Mouse (Mus musculus) c-Kit-positive CD71-negative TER-119-negative erythroid progenitor cells, embryonic 14.5 days (primary cell): ENCODE results near the gene Kif23.

Experiments used
- DNase-seq: peaks from one replicate; pipeline ENCODE4 v3.0.0-alpha.2; 2013; ENCODE audit warnings: low read depth

The Kif23 gene

DNA sequence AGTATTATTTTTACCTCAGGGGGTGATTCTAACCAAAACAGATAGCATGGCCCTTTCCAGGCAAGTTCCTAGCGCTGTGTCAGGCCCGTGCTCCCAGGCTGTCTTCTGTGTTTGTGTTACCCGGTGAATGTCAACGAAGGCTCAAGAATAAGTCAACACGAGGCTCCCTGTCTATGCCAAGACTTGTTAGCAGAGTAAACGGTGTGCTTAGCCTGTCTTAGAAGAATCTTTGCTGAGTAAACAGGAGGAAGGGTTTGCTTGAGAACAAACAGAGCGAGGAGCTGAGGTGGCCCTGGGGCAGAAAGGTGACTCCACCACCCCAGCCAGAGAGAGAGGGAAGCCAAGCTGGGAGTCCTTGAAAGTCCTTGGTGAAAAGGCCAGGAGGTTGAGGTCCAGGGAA is 42.4 kb downstream of the Kif23 start:
- no peak for DNase-seq

DNA sequence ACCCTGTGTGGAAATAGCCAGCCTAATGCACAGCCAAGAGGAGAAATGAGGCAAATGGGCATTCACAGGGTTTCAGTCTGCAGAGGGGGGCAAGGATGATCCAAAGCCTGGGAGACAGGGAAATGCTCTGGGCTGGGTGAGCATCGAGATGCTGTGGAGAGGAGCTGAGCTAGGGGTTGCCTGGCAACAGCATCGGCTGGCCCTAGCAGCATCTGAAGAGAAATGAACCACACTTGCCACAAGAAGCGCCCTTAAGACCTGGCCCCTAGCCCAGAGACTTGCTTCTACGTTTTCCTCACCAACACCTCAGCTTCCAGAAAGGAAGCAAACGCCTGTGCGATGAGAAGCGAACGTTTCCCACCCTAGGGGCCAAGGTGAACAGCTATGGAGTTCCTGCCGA is 44.1 kb downstream of the Kif23 start:
- DNase-seq, result no peak

DNA sequence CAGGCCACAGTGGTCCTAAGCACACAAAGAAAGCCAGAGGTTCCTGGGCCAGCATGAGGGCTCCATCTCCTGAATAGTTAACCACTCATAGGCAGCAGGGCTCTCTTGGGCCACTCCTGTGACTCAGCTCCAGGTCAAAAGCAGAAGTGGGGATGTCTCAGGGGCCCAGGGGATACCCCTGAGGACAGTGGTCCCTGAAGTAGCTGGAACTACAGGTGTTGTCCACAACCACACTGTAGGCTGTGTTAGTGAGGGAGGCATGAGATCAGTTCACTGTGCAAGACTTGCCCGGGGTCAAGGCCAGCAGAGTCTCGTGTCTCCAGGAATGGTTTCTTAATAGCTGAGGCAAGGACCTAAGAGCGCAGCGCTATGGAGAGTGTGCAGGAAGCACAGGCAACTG is 45.0 kb downstream of the Kif23 start:
- DNase-seq, result no peak

DNA sequence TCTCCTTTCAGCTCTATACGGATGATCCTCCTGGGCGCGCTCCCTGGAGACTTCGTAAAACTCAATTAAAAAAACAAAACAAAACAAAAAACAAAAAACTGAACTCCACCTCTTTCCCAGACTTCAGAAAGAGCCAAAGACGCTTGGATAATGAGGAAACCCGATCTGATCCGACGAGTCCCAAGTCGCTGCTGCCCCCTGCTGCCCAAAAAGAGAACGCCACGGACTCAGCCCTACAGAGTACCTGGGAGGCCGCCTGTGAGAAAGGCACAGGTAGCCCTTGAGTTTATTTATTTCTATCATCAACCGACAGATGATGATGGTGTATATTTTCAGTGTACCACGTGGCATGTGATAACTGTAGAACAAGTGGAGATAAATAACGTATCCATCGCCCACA is 46.8 kb downstream of the Kif23 start:
- no peak for DNase-seq

DNA sequence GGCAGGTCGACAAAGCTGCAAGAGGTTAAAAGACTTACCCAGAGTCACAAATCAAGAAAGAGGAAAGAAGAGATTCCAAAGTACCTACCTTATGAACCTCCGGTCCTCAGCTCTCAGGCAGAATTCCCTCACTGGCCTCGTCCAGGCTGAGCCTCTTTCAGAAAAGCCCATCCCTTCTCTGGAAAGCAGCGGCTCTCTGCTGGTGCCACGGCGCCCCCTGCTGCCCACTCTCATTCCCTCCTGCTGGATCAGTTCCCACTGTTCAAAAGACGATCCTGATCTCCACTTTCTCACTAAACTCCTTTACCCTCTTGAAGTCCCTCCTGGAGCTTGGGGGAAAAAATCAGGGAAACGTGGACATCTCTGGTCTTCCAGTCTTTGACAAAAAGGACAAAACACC is 48.2 kb downstream of the Kif23 start:
- DNase-seq, result no peak

DNA sequence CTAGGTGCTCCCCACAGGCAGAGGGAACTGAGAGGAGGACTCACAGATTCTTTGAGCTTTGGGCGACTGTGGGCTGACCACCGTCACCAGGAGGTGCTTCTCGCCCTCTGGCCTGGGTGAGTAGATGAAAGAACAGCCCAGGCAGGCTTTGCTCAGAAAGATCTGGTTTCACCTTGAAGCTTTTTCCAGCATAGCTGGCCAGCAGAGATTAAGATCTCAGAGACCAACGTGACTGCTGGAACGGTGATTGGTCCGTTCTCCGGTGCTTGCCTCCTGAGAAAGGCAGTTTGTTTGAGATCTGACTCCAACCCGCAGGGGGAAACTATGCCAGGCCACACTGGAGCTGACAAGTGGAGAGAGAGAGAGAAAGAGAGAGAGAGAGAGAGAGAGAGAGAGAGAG is 51.6 kb downstream of the Kif23 start:
- no peak for DNase-seq

DNA sequence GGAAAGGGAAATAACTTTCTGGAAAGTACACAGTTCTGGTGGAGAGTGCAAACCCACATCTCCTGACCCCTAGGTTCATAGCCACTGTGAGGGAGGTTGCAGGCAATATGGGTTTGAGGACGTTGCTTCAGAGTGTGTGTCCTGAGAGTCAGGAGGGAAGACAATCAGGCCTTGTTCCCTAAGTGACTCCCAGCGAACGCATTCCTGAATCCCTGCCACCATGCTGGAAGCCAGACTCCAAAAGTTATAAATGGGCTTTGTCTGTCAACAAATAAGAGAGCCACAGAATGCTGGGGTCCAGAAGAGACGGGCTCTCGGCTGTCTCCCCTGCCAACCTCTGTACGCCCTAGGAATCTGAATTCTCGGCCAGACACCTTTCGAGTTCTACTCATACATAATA is 56.7 kb downstream of the Kif23 start:
- no peak for DNase-seq

DNA sequence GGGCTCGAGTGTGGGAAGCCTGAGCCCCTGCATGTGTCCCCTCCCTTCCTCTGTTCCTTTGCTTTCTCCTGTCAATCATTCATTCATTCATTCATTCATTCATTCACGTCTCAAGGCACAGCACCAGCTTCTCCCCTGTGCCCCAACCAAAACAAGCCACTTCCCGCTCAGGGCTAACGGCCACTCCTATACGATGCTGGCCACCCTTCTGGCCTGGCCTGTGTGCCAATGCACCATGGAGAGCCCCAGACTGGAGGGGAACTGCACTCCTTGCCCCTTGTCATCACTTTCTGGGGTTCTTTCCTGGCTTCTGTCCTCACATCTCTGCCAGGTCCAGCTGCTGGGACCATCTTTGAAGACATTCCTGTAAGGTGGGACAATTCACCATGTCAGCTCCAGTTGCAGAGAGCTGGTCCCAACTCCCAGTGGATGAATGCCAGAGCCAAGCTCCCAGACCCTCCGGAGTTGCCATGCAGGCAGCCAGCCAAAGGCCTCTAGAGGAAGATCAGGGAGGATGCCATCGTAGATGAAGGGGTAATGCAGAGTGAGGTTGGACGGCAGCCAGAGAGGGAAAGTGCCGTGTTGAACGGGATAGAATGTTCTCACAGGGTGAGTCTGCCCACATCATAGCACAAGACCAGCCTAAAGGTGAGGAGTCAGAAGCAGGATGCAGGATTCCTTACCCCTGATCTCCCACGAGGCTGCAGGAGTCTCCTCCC is 58.8 kb downstream of the Kif23 start:
- no peak for DNase-seq

- no peak for DNase-seq
These were observed 60.6 kb downstream of the Kif23 start for GRCm38 (mm10) chr9:61885964-61886363.

DNA sequence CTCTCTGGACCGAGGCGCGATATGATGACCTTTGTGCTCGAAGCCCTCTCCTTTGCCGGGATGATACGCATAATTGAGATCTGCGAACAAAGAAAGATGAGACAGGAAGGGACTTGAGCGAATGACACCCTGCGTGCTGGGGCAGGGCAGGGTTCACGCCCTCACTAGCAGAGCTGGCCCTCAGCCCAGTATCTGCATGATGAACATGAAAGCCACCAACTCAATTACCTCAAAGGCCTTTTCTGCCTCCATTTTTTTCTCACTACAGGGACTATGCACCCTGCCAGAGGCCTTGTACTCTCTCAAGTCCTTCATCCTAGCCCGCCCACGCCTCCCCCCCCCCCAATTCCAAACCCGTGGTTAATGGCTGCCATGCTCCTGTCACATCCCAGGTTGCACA is 61.6 kb downstream of the Kif23 start:
- no peak for DNase-seq

DNA sequence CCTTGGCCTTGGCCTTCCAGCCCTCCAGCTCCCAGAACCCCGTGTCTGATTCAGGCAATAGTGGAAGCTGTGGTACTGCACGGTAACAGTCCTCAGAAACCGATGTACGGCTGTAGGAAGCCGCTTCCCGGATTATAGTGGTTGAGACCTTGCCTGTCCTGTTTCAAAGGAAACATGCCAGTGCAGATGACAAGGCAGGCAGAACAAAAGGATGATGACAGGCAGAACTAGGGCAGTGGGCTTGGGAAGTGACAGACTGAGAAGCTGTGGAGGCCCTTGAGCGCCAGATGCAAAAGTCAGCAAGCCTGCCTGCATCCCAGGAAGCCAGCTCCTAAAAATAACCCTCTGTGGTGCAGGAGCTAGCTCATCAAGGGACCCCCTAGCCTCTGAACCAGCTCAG is 62.2 kb downstream of the Kif23 start:
- DNase-seq, result no peak

DNA sequence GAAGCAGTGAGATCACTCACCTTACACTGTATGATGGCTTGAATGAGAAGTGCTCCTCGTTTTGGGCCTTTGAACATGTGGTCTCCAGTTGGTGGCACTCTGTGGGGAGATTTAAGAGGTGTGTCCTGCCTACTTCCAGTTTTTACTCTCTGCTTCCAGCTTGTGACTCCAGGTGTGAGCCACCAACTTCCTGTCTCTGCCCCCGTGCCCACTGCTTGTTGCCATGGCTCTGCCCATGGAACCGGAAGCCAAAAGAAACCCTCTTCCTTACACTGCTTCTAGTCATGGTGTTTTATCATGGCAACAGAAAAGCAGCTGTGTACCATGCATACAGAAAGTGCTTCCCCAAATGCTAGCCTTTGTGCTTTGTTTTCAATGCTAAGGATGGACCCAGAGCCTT is 64.4 kb downstream of the Kif23 start:
- DNase-seq, result no peak

GRCm38 (mm10) chr9:61878889-61879288 is 67.7 kb downstream of the Kif23 start:
- DNase-seq, result no peak

DNA sequence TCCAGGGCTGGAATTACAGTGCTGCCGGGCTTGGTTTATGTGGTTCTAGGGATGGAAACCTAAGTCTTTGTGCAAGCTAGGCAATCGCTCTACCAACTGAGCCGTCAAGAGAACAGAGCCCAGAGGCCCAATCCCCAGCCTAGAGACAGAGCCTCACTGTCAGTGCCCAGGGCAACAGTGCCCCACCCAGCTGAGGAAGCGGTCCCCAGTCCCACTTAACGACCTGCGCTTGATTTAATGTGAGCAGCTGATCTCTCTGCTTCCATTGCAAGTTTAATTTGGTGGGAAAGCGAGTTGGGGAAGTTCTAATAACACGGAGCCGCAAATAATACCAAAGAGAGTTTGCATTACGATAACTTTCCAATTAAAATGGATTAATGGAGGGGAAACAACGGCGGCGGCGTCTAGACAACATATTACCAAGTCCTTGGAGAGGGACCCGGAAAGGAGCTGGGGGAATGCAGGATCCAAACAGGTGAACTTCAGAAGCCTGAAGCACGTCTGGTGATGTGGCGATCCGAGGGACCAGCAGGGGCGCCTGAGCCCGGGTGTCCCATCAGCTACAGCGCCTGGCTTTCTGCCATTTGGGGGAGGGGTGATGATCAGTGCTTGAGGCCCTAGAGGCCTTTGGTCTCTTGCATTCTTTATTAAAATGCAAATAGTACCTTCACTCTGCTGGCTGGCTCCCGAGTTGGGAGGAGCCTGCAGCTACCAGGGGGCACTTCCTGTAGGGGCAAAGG is 69.0 kb downstream of the Kif23 start:
- DNase-seq, result no peak

DNA sequence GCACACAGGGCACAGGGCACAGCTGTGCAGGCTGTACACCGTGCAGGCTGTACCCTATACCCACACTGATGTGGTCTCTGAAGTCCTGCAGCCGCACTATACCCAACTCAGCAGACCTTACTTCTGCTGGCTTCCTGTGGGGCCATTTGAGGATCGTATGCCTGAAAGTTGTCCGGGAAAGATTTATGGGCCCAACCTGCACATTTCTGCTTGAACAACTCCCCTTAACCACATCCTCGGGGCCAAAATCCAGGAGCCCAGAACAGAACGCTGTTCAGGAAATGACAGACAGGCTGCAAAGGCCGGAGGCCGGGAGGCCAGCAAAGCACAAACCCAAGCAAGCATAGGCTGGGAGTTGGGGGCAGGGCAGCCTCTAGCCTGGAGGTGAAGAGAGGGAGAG is 73.2 kb downstream of the Kif23 start:
- no peak for DNase-seq

DNA sequence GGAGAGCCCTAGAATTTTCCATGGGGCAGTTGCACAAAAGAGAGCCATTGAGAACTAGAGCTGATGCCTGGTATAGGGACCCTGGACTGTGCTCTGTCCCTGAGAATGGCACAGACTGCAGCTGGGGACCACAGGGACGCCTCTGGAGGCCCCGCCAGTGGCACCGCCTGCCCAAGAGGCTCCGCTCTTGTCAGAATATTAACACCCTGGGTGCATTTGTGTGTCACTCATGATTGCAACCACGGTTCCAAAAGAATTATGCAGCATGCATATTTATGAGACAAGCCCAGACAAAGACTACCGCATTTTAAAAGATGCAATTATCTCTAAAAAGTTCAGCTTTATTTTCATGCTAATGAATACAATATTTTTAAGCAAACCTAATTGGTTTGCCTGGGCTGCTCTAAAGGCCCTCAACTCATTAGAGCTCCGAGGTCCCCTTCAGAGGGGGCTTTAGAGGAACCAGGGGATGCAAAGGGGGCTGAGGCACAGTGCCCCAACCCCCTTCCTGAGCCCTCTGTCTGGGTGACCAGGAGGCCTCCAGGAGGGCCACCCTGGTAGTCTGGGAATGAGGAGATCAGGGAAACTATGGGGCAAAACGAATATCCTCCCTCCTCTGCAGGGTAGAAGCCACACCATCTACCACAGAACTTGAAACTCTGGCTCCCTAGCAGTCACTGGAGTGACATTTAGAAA is 74.2 kb downstream of the Kif23 start:
- DNase-seq, result no peak

DNA sequence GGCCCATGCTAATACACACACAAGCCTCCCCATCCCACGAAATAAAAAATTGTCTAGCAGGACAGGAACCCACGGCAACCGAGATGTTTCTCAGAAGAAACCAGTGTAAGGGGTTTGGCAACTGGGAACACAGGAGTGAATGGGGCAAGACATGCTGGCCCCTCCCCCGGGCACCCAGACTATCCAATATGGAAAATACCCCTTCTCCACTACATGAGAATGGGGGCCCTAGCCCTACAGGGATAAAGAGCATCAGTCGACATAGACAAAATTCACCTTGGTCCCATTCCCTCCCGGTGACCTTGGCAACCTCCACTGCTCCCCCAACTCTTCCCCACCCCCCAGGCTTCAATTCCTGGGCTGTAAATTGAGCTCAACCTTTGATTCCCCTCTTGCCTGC is 74.7 kb downstream of the Kif23 start:
- DNase-seq, result no peak

- DNase-seq, result no peak
These were observed 78.9 kb downstream of the Kif23 start for GRCm38 (mm10) chr9:61867659-61868058.
